Mouse (Mus musculus) neural tube, embryonic 14.5 days (tissue): ENCODE results near the gene Psg16. TPM values are rescaled to one million over a fixed set of nuclear protein-coding genes. Genes with fewer than 3 reads are reported as not detected.

Experiments
- ATAC-seq: fragments of 200-750 bp; cut with Nextera tagmentation; 2 replicates; pipeline ENCODE4 v1.8.0; 2017; ENCODE audit warnings: low read depth, mild to moderate bottlenecking, moderate TSS enrichment, moderate library complexity
- H3K27ac ChIP-seq: fragments of 300-500 bp; sonication (generic); 2 replicates; pipeline ENCODE4 v1.5.1; 2014; ENCODE audit warnings: low read depth, mild to moderate bottlenecking, control low read depth, low read length, moderate library complexity, mixed read lengths
- H3K27me3 ChIP-seq: fragments of 300-500 bp; sonication (generic); 2 replicates; pipeline ENCODE4 v1.6.1; 2014; ENCODE audit warnings: low read length; ENCODE audit not compliant: control insufficient read depth, insufficient read depth
- H3K36me3 ChIP-seq: fragments of 300-500 bp; sonication (generic); 2 replicates; pipeline ENCODE4 v1.6.1; 2014; ENCODE audit warnings: low read length, mixed read lengths; ENCODE audit not compliant: control insufficient read depth, insufficient read depth
- H3K4me1 ChIP-seq: fragments of 300-500 bp; sonication (generic); 2 replicates; pipeline ENCODE4 v1.6.1; 2014; ENCODE audit warnings: low read length; ENCODE audit not compliant: control insufficient read depth, insufficient read depth
- H3K4me2 ChIP-seq: fragments of 300-500 bp; sonication (generic); 2 replicates; pipeline ENCODE4 v1.6.1; 2014; ENCODE audit warnings: mild to moderate bottlenecking, low read depth, low read length, control low read depth
- H3K4me3 ChIP-seq: fragments of 300-500 bp; sonication (generic); 2 replicates; pipeline ENCODE4 v1.5.1; 2014; ENCODE audit warnings: low read depth, low read length, control low read depth, mixed read lengths
- H3K9ac ChIP-seq: fragments of 300-500 bp; sonication (generic); replicated peaks from 2 replicates; pipeline ENCODE4 v1.6.1; 2014; ENCODE audit warnings: low read depth, mild to moderate bottlenecking, control low read depth, low read length, mixed read lengths
- H3K9me3 ChIP-seq: fragments of 300-500 bp; sonication (generic); 2 replicates; pipeline ENCODE4 v1.6.1; 2016; ENCODE audit warnings: low read length; ENCODE audit not compliant: control insufficient read depth
- WGBS: fragments of 180-500 bp; shearing (Covaris S2); extraction: QIAGEN DNeasy Blood & Tissue Kit; methylation state at CpG from one replicate; pipeline ENCODE4 v1.1.7; 2014; 5-methylcytosine and 5-hydroxymethylcytosine counted together
- polyA plus RNA-seq: library from polyadenylated mRNA; unstranded; fragments of >200 nt; fragmentation: Nextera tagmentation; extraction: Ambion mirVana; gene quantifications from 2 replicates; pipeline ENCODE4 v1.2.1, GENCODE M21; 2014

The Psg16 gene
- polyA plus RNA-seq, 1 experiment from 2014 or later, result 4.0 TPM

- no peaks in the 10 kb centered on the region for H3K27me3 ChIP-seq
- H3K9me3 ChIP-seq, result no peaks in the 10 kb centered on the region
- H3K36me3 ChIP-seq, result no peaks in the 10 kb centered on the region
- no peak overlapping the region for H3K27ac ChIP-seq
- H3K4me2 ChIP-seq, result no peak overlapping the region
- no peak overlapping the region for H3K9ac ChIP-seq
- 86% methylated on average over 7 of the region's 7 CpGs for WGBS
- H3K4me1 ChIP-seq, result peaks cover 14% of the 10 kb centered on the region
- H3K4me3 ChIP-seq, result no peak overlapping the region
- ATAC-seq, result no peak
These were observed 43.6 kb upstream of the Psg16 start for GRCm38 (mm10) chr7:17030239-17030638.

GRCm38 (mm10) chr7:17038018-17038695, 35.7 kb upstream of the Psg16 start:
- Histone ChIP-seq H3K4me2 (no peak overlapping the region), H3K4me3 (no peak overlapping the region), H3K27me3 (no peaks in the 10 kb centered on the region), H3K36me3 (no peaks in the 10 kb centered on the region), H3K9me3 (no peaks in the 10 kb centered on the region), H3K9ac (no peak overlapping the region), H3K4me1 (no peaks in the 10 kb centered on the region), H3K27ac (no peak overlapping the region)
- 35% methylated on average over 9 of the region's 9 CpGs for WGBS
- ATAC-seq, result peak; percentile 58; the same call in 1 of the 2 replicates

DNA sequence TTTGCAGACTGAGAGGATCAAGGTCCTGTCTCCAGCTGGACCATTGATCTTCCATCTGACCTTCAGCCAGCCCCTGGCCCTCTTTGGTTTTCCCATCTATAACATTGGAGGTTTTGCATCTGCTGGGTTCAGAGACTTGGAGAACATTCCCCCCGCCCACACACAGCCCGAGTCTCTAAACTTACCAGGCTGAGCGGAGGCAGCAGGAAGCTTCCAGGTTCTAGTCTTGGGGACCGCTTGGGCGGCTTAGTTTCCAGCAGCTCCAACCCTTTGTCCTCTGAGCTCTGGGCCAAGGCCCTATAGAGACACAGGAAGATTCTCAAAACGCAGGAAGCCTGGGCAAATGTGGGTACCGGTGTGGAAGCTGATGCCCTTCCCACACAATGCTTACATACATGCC, 34.5 kb upstream of the Psg16 start:
- no peak for ATAC-seq
- 96% methylated on average over 7 of the region's 7 CpGs for WGBS
- no peaks in the 10 kb centered on the region for H3K27me3 ChIP-seq

DNA sequence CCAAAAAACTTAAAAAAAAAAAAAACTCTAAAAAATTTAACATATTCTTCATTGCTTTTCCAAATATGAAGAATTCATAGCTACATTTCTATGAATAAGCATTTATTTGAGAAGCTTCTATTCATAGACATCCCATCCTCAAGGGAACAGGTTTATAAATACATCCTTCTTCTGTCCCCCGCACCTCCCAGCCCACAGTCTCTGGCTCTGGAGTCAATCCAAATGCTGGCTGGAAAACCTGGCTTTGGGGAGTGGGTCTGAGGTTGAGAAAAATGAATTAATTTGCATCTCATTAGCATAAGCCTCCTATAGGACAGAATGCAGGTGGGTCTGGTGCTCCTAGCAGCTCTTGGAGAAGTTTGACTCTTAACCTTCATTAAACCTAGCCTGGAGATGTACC, 28.1 kb upstream of the Psg16 start:
- Histone ChIP-seq H3K9ac (no peak overlapping the region), H3K27me3 (no peaks in the 10 kb centered on the region), H3K4me1 (no peaks in the 10 kb centered on the region), H3K36me3 (no peaks in the 10 kb centered on the region), H3K4me2 (no peak overlapping the region), H3K27ac (no peak overlapping the region), H3K9me3 (no peaks in the 10 kb centered on the region), H3K4me3 (no peak overlapping the region)
- WGBS, result 50% methylated on average over 1 of the region's 1 CpGs
- no peak for ATAC-seq

More for the DNA sequence above, 34.5 kb upstream of the Psg16 start:
- H3K4me2 ChIP-seq, result no peak overlapping the region
- no peak overlapping the region for H3K9ac ChIP-seq
- no peak overlapping the region for H3K27ac ChIP-seq
- no peak overlapping the region for H3K4me3 ChIP-seq
- no peaks in the 10 kb centered on the region for H3K36me3 ChIP-seq
- no peaks in the 10 kb centered on the region for H3K9me3 ChIP-seq
- H3K4me1 ChIP-seq, result no peaks in the 10 kb centered on the region

- Histone ChIP-seq H3K4me2 (no peak overlapping the region), H3K9ac (no peak overlapping the region)
- WGBS, result 93% methylated on average over 5 of the region's 5 CpGs
These were observed 26.7 kb upstream of the Psg16 start for GRCm38 (mm10) chr7:17047041-17047682.

GRCm38 (mm10) chr7:17048431-17049190, 25.2 kb upstream of the Psg16 start:
- WGBS, result 87% methylated on average over 10 of the region's 10 CpGs
- Histone ChIP-seq H3K4me3 (no peak overlapping the region), H3K27ac (no peak overlapping the region), H3K4me1 (no peaks in the 10 kb centered on the region), H3K9me3 (no peaks in the 10 kb centered on the region), H3K4me2 (no peak overlapping the region), H3K36me3 (no peaks in the 10 kb centered on the region), H3K27me3 (no peaks in the 10 kb centered on the region), H3K9ac (no peak overlapping the region)
- ATAC-seq, result no peak

More at GRCm38 (mm10) chr7:17047041-17047682, 26.7 kb upstream of the Psg16 start:
- no peaks in the 10 kb centered on the region for H3K36me3 ChIP-seq
- H3K9me3 ChIP-seq, result no peaks in the 10 kb centered on the region
- H3K27ac ChIP-seq, result no peak overlapping the region
- H3K4me3 ChIP-seq, result no peak overlapping the region
- no peaks in the 10 kb centered on the region for H3K27me3 ChIP-seq
- no peak for ATAC-seq
- no peaks in the 10 kb centered on the region for H3K4me1 ChIP-seq

DNA sequence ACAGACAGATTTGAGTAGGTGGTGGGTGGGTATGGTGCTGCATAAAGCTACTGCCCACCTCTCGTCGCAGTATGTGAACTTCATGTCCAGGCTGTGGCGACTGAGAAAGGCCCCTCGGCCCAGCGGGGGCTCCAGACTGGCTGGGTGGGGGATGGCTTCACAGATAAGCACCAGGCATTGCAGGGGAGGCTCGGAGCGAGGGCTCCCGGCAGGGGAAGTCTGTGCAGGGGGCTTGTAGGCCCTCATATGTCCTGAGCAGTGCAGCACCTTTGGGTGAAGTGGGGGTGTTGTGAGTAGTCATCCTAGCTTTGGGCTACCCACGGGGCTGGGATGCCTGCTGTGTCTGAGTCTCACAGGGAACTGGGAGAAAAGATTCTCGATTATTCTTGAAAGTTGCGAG, 23.3 kb upstream of the Psg16 start:
- Histone ChIP-seq H3K36me3 (no peaks in the 10 kb centered on the region), H3K9ac (no peak overlapping the region), H3K4me1 (no peaks in the 10 kb centered on the region), H3K9me3 (no peaks in the 10 kb centered on the region), H3K27me3 (no peaks in the 10 kb centered on the region), H3K4me3 (no peak overlapping the region), H3K27ac (no peak overlapping the region), H3K4me2 (no peak overlapping the region)
- no peak for ATAC-seq
- 72% methylated on average over 11 of the region's 11 CpGs for WGBS

DNA sequence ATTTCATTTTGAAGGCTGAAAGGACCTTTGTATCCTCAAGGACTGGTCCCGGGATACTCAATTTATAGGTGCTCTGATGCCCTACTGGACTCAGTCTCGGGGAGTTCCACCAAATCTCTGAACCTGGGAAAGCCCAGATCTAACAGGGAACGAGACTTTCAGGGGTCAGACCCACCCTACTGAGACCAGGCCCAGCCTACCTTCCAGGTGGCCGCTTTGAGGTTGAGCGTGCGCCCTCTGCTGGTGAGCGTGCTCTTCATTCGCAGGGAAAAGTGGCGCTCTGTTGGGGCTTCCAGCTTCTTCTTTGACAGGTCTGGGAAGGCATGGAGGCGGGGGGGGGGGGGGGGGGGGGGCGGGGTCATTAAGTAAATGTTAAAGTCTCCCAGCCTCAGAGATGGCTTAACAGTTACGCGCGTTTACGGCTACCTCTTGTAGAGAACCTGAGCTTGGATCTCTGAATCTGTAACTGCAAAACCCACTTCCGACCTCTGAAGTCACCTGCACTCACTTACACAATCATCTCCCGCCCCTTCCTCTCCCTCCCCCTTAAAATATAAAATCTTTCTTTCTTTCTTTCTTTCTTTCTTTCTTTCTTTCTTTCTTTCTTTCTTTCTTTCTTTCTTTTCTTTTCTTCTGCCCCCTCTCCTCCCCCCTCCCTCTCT, 22.8 kb upstream of the Psg16 start:
- WGBS, result 7% methylated on average over 15 of the region's 17 CpGs
- no peak overlapping the region for H3K27ac ChIP-seq
- H3K4me2 ChIP-seq, result no peak overlapping the region
- no peaks in the 10 kb centered on the region for H3K27me3 ChIP-seq
- no peaks in the 10 kb centered on the region for H3K9me3 ChIP-seq
- no peak overlapping the region for H3K9ac ChIP-seq
- H3K4me3 ChIP-seq, result no peak overlapping the region
- ATAC-seq, result peak; percentile 58
- peaks cover 1% of the 10 kb centered on the region; the same call in 1 of the 2 replicates for H3K4me1 ChIP-seq
- no peaks in the 10 kb centered on the region for H3K36me3 ChIP-seq
